Comparison of ENCODE assay signal across 25 mouse cellular contexts in the genomic region with DNA sequence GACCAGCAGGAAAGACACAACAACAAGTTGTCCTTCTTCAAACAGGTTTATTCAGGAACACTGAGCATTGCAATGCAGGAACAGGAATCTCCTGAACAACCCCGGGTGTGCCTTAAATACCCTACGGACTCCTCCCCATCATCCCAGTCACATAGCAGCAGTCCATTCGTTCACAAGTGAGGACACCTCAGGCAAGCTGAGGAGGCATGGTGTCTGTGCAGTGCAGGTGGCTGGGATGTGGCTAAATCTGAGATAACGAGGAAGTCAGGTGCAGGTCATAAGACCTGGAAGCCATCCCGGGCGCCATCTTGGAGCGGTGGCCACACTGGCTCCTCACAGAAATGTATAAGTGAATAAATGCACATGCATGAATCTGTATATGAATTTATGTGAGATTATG.
"Had no signal": no experiment of that assay in that cellular context is flagged by ENCODE, and none has a peak within 500 bp of the region (broad histone marks: within the 10 kb centered on the region; RNA-seq: fewer than 3 reads in every experiment).

No protein-coding gene starts in this region.

- DNase-seq: cerebellum, adult 2 months; cerebellum, adult 8-10 months; cerebellum, adult 9-10 months; cerebellum, adult 9-11 months; cerebellum, postnatal 10 days; cerebellum, postnatal 14 days; cerebellum, postnatal 25 days; cerebellum, postnatal 36 days; embryo, embryonic 11 days; forebrain, postnatal 0 days; gastrocnemius, adult 2 months; gastrocnemius, postnatal 10 days; gastrocnemius, postnatal 14 days; gastrocnemius, postnatal 25 days; gastrocnemius, postnatal 36 days; heart, adult 18-20 months had no signal

- H3K4me1 ChIP-seq: embryonic facial prominence, embryonic 10.5 days; embryonic facial prominence, embryonic 12.5 days; embryonic facial prominence, embryonic 13.5 days; embryonic facial prominence, embryonic 15.5 days; forebrain, embryonic 10.5 days; forebrain, embryonic 12.5 days; forebrain, embryonic 13.5 days; forebrain, embryonic 15.5 days had no signal

- H3K27ac ChIP-seq: embryonic facial prominence, embryonic 10.5 days; embryonic facial prominence, embryonic 12.5 days; embryonic facial prominence, embryonic 13.5 days; embryonic facial prominence, embryonic 15.5 days; forebrain, embryonic 10.5 days; forebrain, embryonic 12.5 days; forebrain, embryonic 13.5 days; forebrain, embryonic 15.5 days; gastrocnemius, adult 2 months had no signal

- H3K36me3 ChIP-seq: embryonic facial prominence, embryonic 10.5 days; embryonic facial prominence, embryonic 12.5 days; embryonic facial prominence, embryonic 13.5 days; embryonic facial prominence, embryonic 15.5 days; forebrain, embryonic 10.5 days; forebrain, embryonic 12.5 days; forebrain, embryonic 15.5 days had no signal

- H3K9ac ChIP-seq: embryonic facial prominence, embryonic 12.5 days; embryonic facial prominence, embryonic 13.5 days; embryonic facial prominence, embryonic 15.5 days; forebrain, embryonic 12.5 days; forebrain, embryonic 13.5 days; forebrain, embryonic 15.5 days; forebrain, postnatal 0 days had no signal

- H3K27me3 ChIP-seq: embryonic facial prominence, embryonic 12.5 days; embryonic facial prominence, embryonic 13.5 days; embryonic facial prominence, embryonic 15.5 days; forebrain, embryonic 12.5 days; forebrain, embryonic 13.5 days; forebrain, embryonic 15.5 days had no signal

- H3K9me3 ChIP-seq: embryonic facial prominence, embryonic 10.5 days; embryonic facial prominence, embryonic 12.5 days; embryonic facial prominence, embryonic 13.5 days; embryonic facial prominence, embryonic 15.5 days; forebrain, embryonic 10.5 days; forebrain, embryonic 12.5 days; forebrain, embryonic 13.5 days; forebrain, embryonic 15.5 days had no signal

- H3K4me3 ChIP-seq: embryonic facial prominence, embryonic 10.5 days; embryonic facial prominence, embryonic 12.5 days; embryonic facial prominence, embryonic 13.5 days; embryonic facial prominence, embryonic 15.5 days; erythroblast, embryonic 14.5 days; forebrain, embryonic 10.5 days; forebrain, embryonic 12.5 days; forebrain, embryonic 13.5 days; forebrain, embryonic 15.5 days; gastrocnemius, adult 2 months had no signal
